Mouse (Mus musculus) heart, embryonic 13.5 days (tissue): ENCODE measurements at regions not wholly inside any gene's neighbourhood (a gene's known extent, or its start where the extent isn't known, plus 50 kb on each side); places are given as distances from the start of the nearest gene placed in this dataset.
"Not testable (repeated sequence)": the region's sequence is repeated elsewhere in the genome, so short reads cannot be mapped to it uniquely, and the experiment has no call there.

Source experiments
- ATAC-seq: fragments of 200-750 bp; cut with Nextera tagmentation; 2 replicates; pipeline ENCODE4 v1.8.0; 2017; ENCODE audit warnings: moderate TSS enrichment; ENCODE audit not compliant: insufficient number of reproducible peaks, low FRiP score, low TSS enrichment; ENCODE audit errors: extremely low read depth
- H3K27ac ChIP-seq: fragments of 300-500 bp; sonication (generic); replicated peaks from 2 replicates; pipeline ENCODE4 v1.5.1; 2015; ENCODE audit warnings: moderate library complexity, mild to moderate bottlenecking, inconsistent platforms
- H3K27me3 ChIP-seq: fragments of 300-500 bp; sonication (generic); replicated peaks from 2 replicates; pipeline ENCODE4 v1.6.1; 2015; ENCODE audit warnings: mild to moderate bottlenecking, inconsistent platforms
- H3K36me3 ChIP-seq: fragments of 300-500 bp; sonication (generic); 2 replicates; pipeline ENCODE4 v1.6.1; 2015; ENCODE audit warnings: mild to moderate bottlenecking, inconsistent platforms
- H3K4me1 ChIP-seq: fragments of 300-500 bp; sonication (generic); 2 replicates; pipeline ENCODE4 v1.6.1; 2015; ENCODE audit warnings: inconsistent platforms
- H3K4me2 ChIP-seq: fragments of 300-500 bp; sonication (generic); 2 replicates; pipeline ENCODE4 v1.6.1; 2015; ENCODE audit warnings: inconsistent platforms, mild to moderate bottlenecking, moderate library complexity
- H3K4me3 ChIP-seq: fragments of 300-500 bp; sonication (generic); 2 replicates; pipeline ENCODE4 v1.5.1; 2015; ENCODE audit warnings: moderate library complexity, mild to moderate bottlenecking, inconsistent platforms
- H3K9ac ChIP-seq: fragments of 300-500 bp; sonication (generic); 2 replicates; pipeline ENCODE4 v1.6.1; 2015; ENCODE audit warnings: inconsistent platforms, mild to moderate bottlenecking, moderate library complexity
- H3K9me3 ChIP-seq: fragments of 300-500 bp; sonication (generic); 2 replicates; pipeline ENCODE4 v1.6.1; 2016; ENCODE audit warnings: inconsistent platforms
- WGBS: fragments of 180-500 bp; shearing (Covaris S2); methylation state at CpG from one replicate; pipeline ENCODE4 v1.1.7; 2015; ENCODE audit warnings: mixed read lengths; 5-methylcytosine and 5-hydroxymethylcytosine counted together

GRCm38 (mm10) chr14:87745524-87745923 lies 329.1 kb downstream of the Tdrd3 start:
- Histone ChIP-seq H3K4me2 (peak overlapping the region; percentile 42), H3K9ac (no peak overlapping the region; the same call in 1 of the 2 replicates), H3K4me1 (no peaks in the 10 kb centered on the region), H3K27me3 (no peaks in the 10 kb centered on the region), H3K9me3 (no peaks in the 10 kb centered on the region), H3K36me3 (no peaks in the 10 kb centered on the region), H3K4me3 (0 out of 2 replicates have a peak overlapping the region, but pooled peaks have one; percentile 13), H3K27ac (no peak overlapping the region)
- no peak for ATAC-seq
- 55% methylated on average over 8 of the region's 8 CpGs for WGBS

GRCm38 (mm10) chr14:87746011-87746410 lies 329.6 kb downstream of the Tdrd3 start:
- Histone ChIP-seq H3K36me3 (no peaks in the 10 kb centered on the region), H3K9me3 (no peaks in the 10 kb centered on the region), H3K4me3 (no peak overlapping the region), H3K9ac (no peak overlapping the region; the same call in 1 of the 2 replicates), H3K27ac (no peak overlapping the region), H3K4me2 (no peak overlapping the region), H3K27me3 (no peaks in the 10 kb centered on the region), H3K4me1 (no peaks in the 10 kb centered on the region)
- ATAC-seq, result no peak
- 67% methylated on average over 5 of the region's 5 CpGs for WGBS

- no peak overlapping the region for H3K27ac ChIP-seq
- 58% methylated on average over 3 of the region's 3 CpGs for WGBS
- H3K4me2 ChIP-seq, result no peak overlapping the region
- no peaks in the 10 kb centered on the region for H3K9me3 ChIP-seq
- H3K4me1 ChIP-seq, result no peaks in the 10 kb centered on the region
- no peak for ATAC-seq
- no peak overlapping the region for H3K9ac ChIP-seq
- H3K36me3 ChIP-seq, result no peaks in the 10 kb centered on the region
- H3K4me3 ChIP-seq, result no peak overlapping the region
- no peaks in the 10 kb centered on the region for H3K27me3 ChIP-seq
Observed at GRCm38 (mm10) chr14:87749068-87749467, 332.6 kb downstream of the Tdrd3 start.

DNA sequence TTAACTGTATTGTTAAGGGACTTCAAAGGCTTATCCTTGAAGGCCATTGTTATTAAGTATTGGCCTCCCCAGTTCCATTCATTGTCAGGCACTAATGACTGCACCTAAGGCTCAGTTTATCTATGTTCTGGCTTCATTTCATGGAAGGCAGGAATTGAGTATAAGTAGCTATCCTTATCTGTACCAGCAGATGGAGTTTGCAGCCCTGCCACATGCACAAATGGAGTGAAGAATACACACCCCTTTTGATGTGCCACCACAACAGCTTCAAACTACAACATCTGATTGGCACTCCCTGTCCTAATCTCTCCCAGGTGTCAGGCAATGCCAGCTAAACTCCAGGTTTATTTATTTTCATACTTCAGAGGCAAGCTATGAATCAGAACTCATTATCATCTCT lies 333.3 kb downstream of the Tdrd3 start:
- no peaks in the 10 kb centered on the region for H3K36me3 ChIP-seq
- no peak overlapping the region for H3K4me2 ChIP-seq
- no peak overlapping the region for H3K27ac ChIP-seq
- no peak overlapping the region for H3K4me3 ChIP-seq
- H3K27me3 ChIP-seq, result no peaks in the 10 kb centered on the region
- no peak overlapping the region for H3K9ac ChIP-seq
- H3K4me1 ChIP-seq, result peaks cover 3% of the 10 kb centered on the region
- ATAC-seq, result no peak
- no peaks in the 10 kb centered on the region for H3K9me3 ChIP-seq

DNA sequence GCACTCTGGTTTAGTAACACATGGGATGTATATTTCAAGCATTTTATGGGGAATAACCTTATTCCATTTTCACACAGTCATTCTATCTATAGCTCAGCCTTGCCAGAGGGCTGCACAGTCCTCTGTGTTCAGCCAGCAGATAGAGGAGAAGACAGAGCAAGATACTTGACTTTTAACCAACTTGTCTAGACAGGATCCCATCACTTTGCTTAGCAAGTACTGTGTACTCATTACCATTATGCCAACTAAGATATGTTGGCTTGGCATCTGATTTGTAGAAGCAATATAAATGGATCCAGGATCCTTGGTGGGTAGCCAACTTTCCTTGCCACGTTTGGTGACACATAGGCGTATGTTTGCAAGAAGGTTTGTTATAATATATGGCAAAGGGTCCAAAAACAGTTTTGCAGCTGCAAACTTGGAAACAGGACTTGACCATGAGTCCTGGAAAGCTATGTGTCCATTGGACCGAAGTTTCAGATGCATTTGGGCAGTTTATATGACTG lies 334.3 kb downstream of the Tdrd3 start:
- Histone ChIP-seq H3K27me3 (no peaks in the 10 kb centered on the region), H3K4me3 (no peak overlapping the region), H3K9me3 (no peaks in the 10 kb centered on the region), H3K27ac (no peak overlapping the region), H3K4me1 (peaks cover 7% of the 10 kb centered on the region), H3K36me3 (no peaks in the 10 kb centered on the region), H3K4me2 (no peak overlapping the region), H3K9ac (no peak overlapping the region)
- no peak for ATAC-seq
- WGBS, result 78% methylated on average over 3 of the region's 3 CpGs

DNA sequence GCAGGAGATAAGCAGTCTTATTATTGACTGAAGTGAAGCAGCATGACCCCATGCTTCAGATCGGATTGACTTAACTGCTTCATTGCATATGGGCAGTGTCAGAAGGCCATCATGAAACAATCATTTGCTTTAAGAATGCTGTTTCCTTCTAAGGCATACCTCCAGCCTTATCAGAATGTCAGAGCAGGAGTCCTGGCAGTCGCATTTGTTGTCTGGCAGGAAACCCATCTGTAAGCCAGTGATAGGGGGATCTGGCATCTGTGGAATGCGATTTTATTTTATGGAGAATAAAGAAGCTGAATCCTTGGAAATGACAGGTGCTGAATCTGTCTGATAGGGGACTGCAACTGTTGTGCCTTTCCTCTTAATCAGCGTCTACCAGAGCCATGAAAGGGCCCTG lies 338.3 kb downstream of the Tdrd3 start:
- H3K27me3 ChIP-seq, result no peaks in the 10 kb centered on the region
- H3K27ac ChIP-seq, result no peak overlapping the region
- 5% methylated on average over 4 of the region's 4 CpGs for WGBS
- H3K36me3 ChIP-seq, result no peaks in the 10 kb centered on the region
- ATAC-seq, result no peak; the same call in 1 of the 2 replicates
- no peaks in the 10 kb centered on the region for H3K9me3 ChIP-seq
- H3K4me3 ChIP-seq, result no peak overlapping the region
- 0 out of 2 replicates have a peak overlapping the region, but pooled peaks have one; percentile 2 for H3K4me2 ChIP-seq
- peaks cover 7% of the 10 kb centered on the region for H3K4me1 ChIP-seq
- no peak overlapping the region for H3K9ac ChIP-seq

DNA sequence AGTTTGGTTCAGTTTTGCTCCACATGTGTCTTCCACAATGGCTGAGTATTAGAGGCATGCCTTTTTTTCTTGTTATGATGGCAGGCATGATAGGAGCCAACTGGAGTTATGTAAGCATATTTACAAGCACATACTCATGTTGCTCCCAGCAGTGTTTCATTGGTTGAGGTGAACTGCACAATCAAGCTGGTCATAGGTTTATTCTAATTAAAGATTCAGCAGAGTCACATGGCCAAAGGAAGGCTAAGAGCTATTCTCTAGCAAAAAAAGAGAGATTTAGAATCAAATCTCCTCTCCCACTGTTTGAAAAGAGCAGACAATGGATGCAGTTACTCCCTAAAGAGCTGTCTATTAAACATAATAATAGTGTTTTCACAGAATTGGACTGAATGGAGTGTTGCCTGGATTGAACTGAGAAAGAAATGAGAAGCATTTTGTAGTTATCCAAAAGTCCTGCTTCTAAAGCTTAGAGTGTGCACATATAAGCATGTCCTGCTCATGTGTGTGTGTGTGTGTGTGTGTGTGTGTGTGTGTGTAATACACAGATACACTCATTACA lies 359.0 kb downstream of the Tdrd3 start:
- H3K4me1 ChIP-seq, result no peaks in the 10 kb centered on the region
- no peak overlapping the region for H3K4me2 ChIP-seq
- ATAC-seq, result no peak
- no peak overlapping the region for H3K4me3 ChIP-seq
- H3K27me3 ChIP-seq, result no peaks in the 10 kb centered on the region
- H3K27ac ChIP-seq, result no peak overlapping the region
- no peak overlapping the region for H3K9ac ChIP-seq
- no peaks in the 10 kb centered on the region for H3K9me3 ChIP-seq
- H3K36me3 ChIP-seq, result no peaks in the 10 kb centered on the region

DNA sequence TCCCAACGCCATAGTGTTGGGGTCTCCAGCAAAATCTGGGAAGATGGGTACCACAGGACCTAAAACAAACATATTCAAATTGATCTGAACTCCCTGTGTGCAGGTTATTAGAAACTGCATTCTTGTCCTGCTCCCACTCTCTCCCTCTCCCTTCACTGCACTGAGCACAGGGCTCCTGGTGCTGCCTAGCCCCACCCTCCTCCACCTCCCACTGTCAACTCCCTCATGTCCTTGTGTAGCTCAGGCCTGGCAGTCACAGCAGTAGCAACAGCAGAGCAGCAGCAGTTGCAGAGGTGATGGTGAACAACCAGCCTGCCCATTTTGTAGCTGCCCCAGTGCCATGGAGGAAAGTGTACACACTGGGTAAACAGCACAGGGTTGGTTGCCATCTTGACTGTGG lies 383.4 kb downstream of the Tdrd3 start:
- no peak overlapping the region for H3K4me2 ChIP-seq
- H3K4me3 ChIP-seq, result no peak overlapping the region
- H3K27ac ChIP-seq, result no peak overlapping the region
- no peak for ATAC-seq
- no peaks in the 10 kb centered on the region for H3K27me3 ChIP-seq
- WGBS, result 84% methylated on average over 1 of the region's 1 CpGs
- H3K9me3 ChIP-seq, result no peaks in the 10 kb centered on the region
- no peaks in the 10 kb centered on the region for H3K36me3 ChIP-seq
- H3K9ac ChIP-seq, result no peak overlapping the region
- peaks cover under 1% of the 10 kb centered on the region; the same call in 1 of the 2 replicates for H3K4me1 ChIP-seq

- WGBS, result 83% methylated on average over 15 of the region's 15 CpGs
- H3K27me3 ChIP-seq, H3K4me2 ChIP-seq, H3K4me3 ChIP-seq, H3K36me3 ChIP-seq, ATAC-seq, H3K9ac ChIP-seq, H3K27ac ChIP-seq, H3K9me3 ChIP-seq: not testable (repeated sequence)
- H3K4me1 ChIP-seq, result peaks cover 12% of the 10 kb centered on the region
Observed at GRCm38 (mm10) chr14:87809664-87810063, 393.2 kb downstream of the Tdrd3 start.

GRCm38 (mm10) chr14:87844120-87844519 lies 427.7 kb downstream of the Tdrd3 start:
- no peak overlapping the region for H3K27ac ChIP-seq
- WGBS, result 72% methylated on average over 2 of the region's 2 CpGs
- H3K36me3 ChIP-seq, result no peaks in the 10 kb centered on the region
- H3K4me3 ChIP-seq, result no peak overlapping the region
- H3K9ac ChIP-seq, result no peak overlapping the region
- H3K9me3 ChIP-seq, result no peaks in the 10 kb centered on the region
- H3K4me2 ChIP-seq, result no peak overlapping the region
- ATAC-seq, result no peak
- no peaks in the 10 kb centered on the region for H3K4me1 ChIP-seq
- H3K27me3 ChIP-seq, result no peaks in the 10 kb centered on the region

DNA sequence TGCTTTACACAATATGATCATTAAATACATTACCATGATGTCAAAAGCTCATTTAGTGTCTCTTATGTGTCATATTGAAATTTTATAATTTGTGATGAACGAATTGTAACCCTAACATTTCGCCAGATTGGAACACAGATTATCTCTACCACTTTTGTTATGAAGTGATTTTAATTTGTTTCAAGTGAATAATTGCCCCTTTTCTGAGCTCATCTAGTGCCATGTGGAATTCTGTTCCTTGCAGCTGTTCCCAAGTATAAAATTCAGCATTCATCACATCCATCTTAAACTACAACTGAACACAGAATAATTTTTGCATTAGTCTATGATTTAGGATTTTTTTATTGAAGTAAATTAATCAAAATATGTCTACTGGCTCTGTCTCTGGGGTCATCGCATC lies 445.0 kb downstream of the Tdrd3 start:
- 74% methylated on average over 3 of the region's 3 CpGs for WGBS

DNA sequence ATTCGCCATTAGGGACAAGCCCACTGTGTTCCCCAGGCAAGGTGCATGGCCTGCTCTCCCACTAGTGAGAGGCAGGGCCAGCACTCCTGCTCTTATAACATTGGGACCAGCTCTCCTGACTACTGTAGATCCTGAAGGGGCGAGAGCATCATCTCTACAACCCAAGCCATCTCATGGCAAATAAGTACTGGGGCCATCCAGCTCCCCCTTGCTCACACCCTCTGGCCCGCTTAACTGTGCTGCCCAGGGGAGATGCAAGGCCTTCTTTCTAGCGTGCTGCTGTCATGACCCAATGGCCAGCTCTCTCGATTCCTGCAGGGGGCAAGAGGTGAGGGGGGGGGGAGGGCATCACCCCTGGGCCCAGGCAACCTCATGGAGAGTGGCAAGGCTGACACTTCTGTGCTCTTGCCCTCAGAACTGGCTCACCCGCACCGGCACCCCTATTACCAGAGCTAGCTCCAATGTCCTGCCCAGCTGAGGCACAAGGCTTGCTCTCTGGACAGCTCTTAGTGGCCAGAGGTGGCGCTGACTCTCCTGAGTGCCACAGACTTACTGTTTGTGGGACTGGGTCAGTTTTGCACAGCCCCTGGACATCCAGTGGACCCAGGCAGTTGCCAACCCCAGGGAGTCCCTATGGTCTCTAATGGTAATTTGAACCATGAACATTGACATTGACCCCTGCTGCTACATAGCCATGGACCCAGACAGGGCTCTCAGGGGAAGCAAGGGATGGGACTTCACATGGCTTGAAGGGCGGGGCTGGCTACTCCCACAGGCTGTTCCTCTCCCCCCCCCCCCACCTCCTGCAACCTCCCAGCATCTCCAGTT lies 448.2 kb downstream of the Tdrd3 start:
- WGBS, result 79% methylated on average over 9 of the region's 9 CpGs
- no peaks in the 10 kb centered on the region for H3K36me3 ChIP-seq
- H3K9ac ChIP-seq, result no peak overlapping the region
- H3K4me1 ChIP-seq, result no peaks in the 10 kb centered on the region
- no peak for ATAC-seq
- no peak overlapping the region for H3K27ac ChIP-seq
- H3K4me2 ChIP-seq, result no peak overlapping the region
- no peak overlapping the region for H3K4me3 ChIP-seq
- H3K9me3 ChIP-seq, result no peaks in the 10 kb centered on the region
- no peaks in the 10 kb centered on the region for H3K27me3 ChIP-seq

More for the DNA sequence above, 445.0 kb downstream of the Tdrd3 start:
- no peaks in the 10 kb centered on the region for H3K36me3 ChIP-seq
- no peaks in the 10 kb centered on the region for H3K9me3 ChIP-seq
- no peaks in the 10 kb centered on the region for H3K4me1 ChIP-seq
- no peak overlapping the region for H3K27ac ChIP-seq
- H3K27me3 ChIP-seq, result no peaks in the 10 kb centered on the region
- H3K4me3 ChIP-seq, result no peak overlapping the region
- H3K9ac ChIP-seq, result no peak overlapping the region
- no peak for ATAC-seq
- no peak overlapping the region for H3K4me2 ChIP-seq
